Mouse (Mus musculus): ENCODE results near the gene Itga6. TPM values are rescaled to one million over a fixed set of nuclear protein-coding genes. Genes with fewer than 3 reads are reported as not detected.

Gene Itga6
- total and polyA plus RNA-seq, 2 experiments from 2014 or later, result 16.8 to 52.3 TPM

- Histone ChIP-seq H3K27ac (ENCODE audit: low read depth, low read length) (no peak overlapping the region), H3K4me1 (ENCODE audit: insufficient read depth) (no peaks in the 10 kb centered on the region), H3K36me3 (ENCODE audit: insufficient read depth) (peaks cover 23% of the 10 kb centered on the region; the same call in 1 of the 2 replicates), H3K27me3 (ENCODE audit: insufficient read depth, low read length) (no peaks in the 10 kb centered on the region), H3K4me2 (ENCODE audit: low read depth) (no peak overlapping the region), H3K9ac (no peak overlapping the region), H3K9me3 (ENCODE audit: low read length) (no peaks in the 10 kb centered on the region), H3K4me3 (ENCODE audit: low read depth, low read length) (no peak overlapping the region)
- DNase-seq (no peak), ATAC-seq (no peak)
- no peak for TF ChIP-seq CTCF (IDR thresholded peaks at IDR 0.05; ENCODE audit: low read depth)
- 49% methylated on average over 19 of the region's 19 CpGs for WGBS
Measured at GRCm38 (mm10) chr2:71882914-71883651, 137.7 kb downstream of the Itga6 start.

- no peaks in the 10 kb centered on the region for H3K4me1 ChIP-seq (ENCODE audit: insufficient read depth)
- H3K4me2 ChIP-seq (ENCODE audit: low read depth), result no peak overlapping the region
- H3K27ac ChIP-seq (ENCODE audit: low read depth, low read length), result no peak overlapping the region
- H3K36me3 ChIP-seq (ENCODE audit: insufficient read depth), result peaks cover 26% of the 10 kb centered on the region; the same call in 1 of the 2 replicates
- H3K9me3 ChIP-seq (ENCODE audit: low read length), result no peaks in the 10 kb centered on the region
- ATAC-seq (no peak), DNase-seq (no peak)
- no peak for TF ChIP-seq CTCF (IDR thresholded peaks at IDR 0.05; ENCODE audit: low read depth)
- no peaks in the 10 kb centered on the region for H3K27me3 ChIP-seq (ENCODE audit: insufficient read depth, low read length)
- H3K4me3 ChIP-seq (ENCODE audit: low read depth, low read length), result no peak overlapping the region
- no peak overlapping the region for H3K9ac ChIP-seq
- 95% methylated on average over 4 of the region's 4 CpGs for WGBS
Measured at GRCm38 (mm10) chr2:71887269-71887668, 141.9 kb downstream of the Itga6 start.

- no peaks in the 10 kb centered on the region for H3K27me3 ChIP-seq (ENCODE audit: insufficient read depth, low read length)
Measured at GRCm38 (mm10) chr2:71888437-71888836, 143.0 kb downstream of the Itga6 start.

GRCm38 (mm10) chr2:71891536-71891935 lies 146.1 kb downstream of the Itga6 start:
- no peak overlapping the region for H3K27ac ChIP-seq (ENCODE audit: low read depth, low read length)
- peaks cover 29% of the 10 kb centered on the region for H3K36me3 ChIP-seq (ENCODE audit: insufficient read depth)
- H3K4me1 ChIP-seq (ENCODE audit: insufficient read depth), result no peaks in the 10 kb centered on the region
- H3K4me3 ChIP-seq (ENCODE audit: low read depth, low read length), result no peak overlapping the region
- no peak for TF ChIP-seq CTCF (IDR thresholded peaks at IDR 0.05; ENCODE audit: low read depth)
- H3K27me3 ChIP-seq (ENCODE audit: insufficient read depth, low read length), result no peaks in the 10 kb centered on the region
- ATAC-seq, result no peak
- H3K9me3 ChIP-seq (ENCODE audit: low read length), result no peaks in the 10 kb centered on the region
- no peak overlapping the region for H3K4me2 ChIP-seq (ENCODE audit: low read depth)
- WGBS, result 90% methylated on average over 2 of the region's 2 CpGs
- H3K9ac ChIP-seq, result no peak overlapping the region
- no peak for DNase-seq

More at GRCm38 (mm10) chr2:71888437-71888836, 143.0 kb downstream of the Itga6 start:
- no peak for TF ChIP-seq CTCF (IDR thresholded peaks at IDR 0.05; ENCODE audit: low read depth)
- WGBS, result 77% methylated on average over 4 of the region's 4 CpGs
- Histone ChIP-seq H3K4me3 (ENCODE audit: low read depth, low read length) (no peak overlapping the region), H3K9me3 (ENCODE audit: low read length) (no peaks in the 10 kb centered on the region), H3K4me2 (ENCODE audit: low read depth) (no peak overlapping the region), H3K4me1 (ENCODE audit: insufficient read depth) (no peaks in the 10 kb centered on the region), H3K36me3 (ENCODE audit: insufficient read depth) (peaks cover 37% of the 10 kb centered on the region), H3K27ac (ENCODE audit: low read depth, low read length) (no peak overlapping the region), H3K9ac (no peak overlapping the region)
- ATAC-seq (no peak), DNase-seq (no peak)

GRCm38 (mm10) chr2:71892741-71893349 lies 147.4 kb downstream of the Itga6 start:
- no peak for DNase-seq
- Histone ChIP-seq H3K36me3 (ENCODE audit: insufficient read depth) (peaks cover 23% of the 10 kb centered on the region), H3K9me3 (ENCODE audit: low read length) (no peaks in the 10 kb centered on the region), H3K27ac (ENCODE audit: low read depth, low read length) (no peak overlapping the region), H3K27me3 (ENCODE audit: insufficient read depth, low read length) (no peaks in the 10 kb centered on the region), H3K4me2 (ENCODE audit: low read depth) (no peak overlapping the region), H3K4me1 (ENCODE audit: insufficient read depth) (no peaks in the 10 kb centered on the region), H3K9ac (no peak overlapping the region), H3K4me3 (ENCODE audit: low read depth, low read length) (no peak overlapping the region)
- ATAC-seq, result no peak
- 91% methylated on average over 7 of the region's 7 CpGs for WGBS
- TF ChIP-seq CTCF (IDR thresholded peaks at IDR 0.05; ENCODE audit: low read depth), result no peak

- no peak for TF ChIP-seq CTCF (IDR thresholded peaks at IDR 0.05; ENCODE audit: low read depth)
- no peak overlapping the region for H3K9ac ChIP-seq
- no peak for DNase-seq
- no peak for ATAC-seq
- no peaks in the 10 kb centered on the region for H3K9me3 ChIP-seq (ENCODE audit: low read length)
- H3K36me3 ChIP-seq (ENCODE audit: insufficient read depth), result peaks cover 26% of the 10 kb centered on the region
- 90% methylated on average over 13 of the region's 13 CpGs for WGBS
- H3K4me3 ChIP-seq (ENCODE audit: low read depth, low read length), result no peak overlapping the region
- no peak overlapping the region for H3K27ac ChIP-seq (ENCODE audit: low read depth, low read length)
- no peaks in the 10 kb centered on the region for H3K27me3 ChIP-seq (ENCODE audit: insufficient read depth, low read length)
- no peaks in the 10 kb centered on the region for H3K4me1 ChIP-seq (ENCODE audit: insufficient read depth)
- H3K4me2 ChIP-seq (ENCODE audit: low read depth), result no peak overlapping the region
Measured at GRCm38 (mm10) chr2:71895596-71896286, 150.3 kb downstream of the Itga6 start.

- no peak for TF ChIP-seq CTCF (IDR thresholded peaks at IDR 0.05; ENCODE audit: low read depth)
- no peak overlapping the region for H3K9ac ChIP-seq
- no peaks in the 10 kb centered on the region for H3K9me3 ChIP-seq (ENCODE audit: low read length)
- WGBS, result 51% methylated on average over 12 of the region's 12 CpGs
- H3K4me3 ChIP-seq (ENCODE audit: low read depth, low read length), result no peak overlapping the region
- H3K27ac ChIP-seq (ENCODE audit: low read depth, low read length), result no peak overlapping the region
- H3K36me3 ChIP-seq (ENCODE audit: insufficient read depth), result peaks cover 26% of the 10 kb centered on the region
- H3K4me1 ChIP-seq (ENCODE audit: insufficient read depth), result no peaks in the 10 kb centered on the region
- DNase-seq (no peak), ATAC-seq (no peak)
- no peaks in the 10 kb centered on the region for H3K27me3 ChIP-seq (ENCODE audit: insufficient read depth, low read length)
- H3K4me2 ChIP-seq (ENCODE audit: low read depth), result no peak overlapping the region
Measured at GRCm38 (mm10) chr2:71897420-71897819, 152.0 kb downstream of the Itga6 start.
